Mouse (Mus musculus): ENCODE measurements at regions not wholly inside any gene's neighbourhood (a gene's known extent, or its start where the extent isn't known, plus 50 kb on each side); places are given as distances from the start of the nearest gene placed in this dataset.

- H3K9me3 ChIP-seq (replicated peaks; ENCODE audit: control insufficient read depth, low read length), result no peaks in the 10 kb centered on the region
- no peaks in the 10 kb centered on the region for H3K36me3 ChIP-seq (ENCODE audit: control insufficient read depth, insufficient read depth, low read length)
- ATAC-seq (ENCODE audit: insufficient read depth, low FRiP score), result no peak
- WGBS, result 73% methylated on average over 1 of the region's 1 CpGs
- H3K4me2 ChIP-seq (ENCODE audit: low read depth, low read length), result no peak overlapping the region
- no peak overlapping the region for H3K27ac ChIP-seq (ENCODE audit: low read length)
- H3K4me1 ChIP-seq (ENCODE audit: control insufficient read depth, insufficient read depth, low read length), result no peaks in the 10 kb centered on the region
- no peak overlapping the region for H3K4me3 ChIP-seq (replicated peaks; ENCODE audit: low read length)
- no peak overlapping the region for H3K9ac ChIP-seq (ENCODE audit: low read length)
- no peaks in the 10 kb centered on the region for H3K27me3 ChIP-seq (ENCODE audit: control insufficient read depth, insufficient read depth, low read length)
These were observed 87.0 kb upstream of the Foxa2 start for GRCm38 (mm10) chr2:148133811-148134210.

GRCm38 (mm10) chr2:148141936-148142335 is 95.2 kb upstream of the Foxa2 start:
- H3K36me3 ChIP-seq (ENCODE audit: control insufficient read depth, insufficient read depth, low read length), result no peaks in the 10 kb centered on the region
- no peak overlapping the region for H3K4me2 ChIP-seq (ENCODE audit: low read depth, low read length)
- ATAC-seq (ENCODE audit: insufficient read depth, low FRiP score), result peak; percentile 40
- H3K4me1 ChIP-seq (ENCODE audit: control insufficient read depth, insufficient read depth, low read length), result no peaks in the 10 kb centered on the region
- no peaks in the 10 kb centered on the region for H3K9me3 ChIP-seq (replicated peaks; ENCODE audit: control insufficient read depth, low read length)
- H3K27me3 ChIP-seq (ENCODE audit: control insufficient read depth, insufficient read depth, low read length), result no peaks in the 10 kb centered on the region
- 55% methylated on average over 4 of the region's 4 CpGs for WGBS
- no peak overlapping the region for H3K9ac ChIP-seq (ENCODE audit: low read length)
- H3K4me3 ChIP-seq (replicated peaks; ENCODE audit: low read length), result no peak overlapping the region
- H3K27ac ChIP-seq (ENCODE audit: low read length), result no peak overlapping the region

- 56% methylated on average over 1 of the region's 1 CpGs for WGBS
- no peak overlapping the region for H3K4me2 ChIP-seq (ENCODE audit: low read depth, low read length)
- H3K36me3 ChIP-seq (ENCODE audit: control insufficient read depth, insufficient read depth, low read length), result no peaks in the 10 kb centered on the region
- H3K4me1 ChIP-seq (ENCODE audit: control insufficient read depth, insufficient read depth, low read length), result no peaks in the 10 kb centered on the region
- no peak overlapping the region for H3K4me3 ChIP-seq (replicated peaks; ENCODE audit: low read length)
- no peak overlapping the region for H3K27ac ChIP-seq (ENCODE audit: low read length)
- no peaks in the 10 kb centered on the region for H3K27me3 ChIP-seq (ENCODE audit: control insufficient read depth, insufficient read depth, low read length)
- H3K9ac ChIP-seq (ENCODE audit: low read length), result no peak overlapping the region
- no peaks in the 10 kb centered on the region for H3K9me3 ChIP-seq (replicated peaks; ENCODE audit: control insufficient read depth, low read length)
- ATAC-seq (ENCODE audit: insufficient read depth, low FRiP score), result no peak
These were observed 98.0 kb upstream of the Foxa2 start for GRCm38 (mm10) chr2:148144816-148145215.

- no peak for ATAC-seq (ENCODE audit: insufficient read depth, low FRiP score)
- H3K9ac ChIP-seq (ENCODE audit: low read length), result no peak overlapping the region
- no peaks in the 10 kb centered on the region for H3K36me3 ChIP-seq (ENCODE audit: control insufficient read depth, insufficient read depth, low read length)
- no peaks in the 10 kb centered on the region for H3K9me3 ChIP-seq (replicated peaks; ENCODE audit: control insufficient read depth, low read length)
- H3K4me3 ChIP-seq (replicated peaks; ENCODE audit: low read length), result no peak overlapping the region
- H3K27ac ChIP-seq (ENCODE audit: low read length), result no peak overlapping the region
- H3K4me1 ChIP-seq (ENCODE audit: control insufficient read depth, insufficient read depth, low read length), result no peaks in the 10 kb centered on the region
- no peaks in the 10 kb centered on the region for H3K27me3 ChIP-seq (ENCODE audit: control insufficient read depth, insufficient read depth, low read length)
- no peak overlapping the region for H3K4me2 ChIP-seq (ENCODE audit: low read depth, low read length)
These were observed 101.5 kb upstream of the Foxa2 start for GRCm38 (mm10) chr2:148148272-148148671.

GRCm38 (mm10) chr2:148149426-148149825 is 102.7 kb upstream of the Foxa2 start:
- Histone ChIP-seq H3K36me3 (ENCODE audit: control insufficient read depth, insufficient read depth, low read length) (no peaks in the 10 kb centered on the region), H3K9me3 (replicated peaks; ENCODE audit: control insufficient read depth, low read length) (no peaks in the 10 kb centered on the region), H3K4me2 (ENCODE audit: low read depth, low read length) (no peak overlapping the region), H3K27me3 (ENCODE audit: control insufficient read depth, insufficient read depth, low read length) (no peaks in the 10 kb centered on the region), H3K4me3 (replicated peaks; ENCODE audit: low read length) (no peak overlapping the region), H3K27ac (ENCODE audit: low read length) (no peak overlapping the region), H3K4me1 (ENCODE audit: control insufficient read depth, insufficient read depth, low read length) (no peaks in the 10 kb centered on the region), H3K9ac (ENCODE audit: low read length) (no peak overlapping the region)
- 82% methylated on average over 1 of the region's 1 CpGs for WGBS
- no peak for ATAC-seq (ENCODE audit: insufficient read depth, low FRiP score)

- ATAC-seq (ENCODE audit: insufficient read depth, low FRiP score), result no peak
- H3K9me3 ChIP-seq (replicated peaks; ENCODE audit: control insufficient read depth, low read length), result no peaks in the 10 kb centered on the region
- no peaks in the 10 kb centered on the region for H3K36me3 ChIP-seq (ENCODE audit: control insufficient read depth, insufficient read depth, low read length)
- no peak overlapping the region for H3K4me2 ChIP-seq (ENCODE audit: low read depth, low read length)
- whole genome bisulfite sequencing, result 83% methylated on average over 6 of the region's 6 CpGs
- H3K9ac ChIP-seq (ENCODE audit: low read length), result no peak overlapping the region
- H3K27me3 ChIP-seq (ENCODE audit: control insufficient read depth, insufficient read depth, low read length), result no peaks in the 10 kb centered on the region
- H3K4me1 ChIP-seq (ENCODE audit: control insufficient read depth, insufficient read depth, low read length), result no peaks in the 10 kb centered on the region
- no peak overlapping the region for H3K27ac ChIP-seq (ENCODE audit: low read length)
- H3K4me3 ChIP-seq (replicated peaks; ENCODE audit: low read length), result no peak overlapping the region
These were observed 106.9 kb upstream of the Foxa2 start for GRCm38 (mm10) chr2:148153513-148154271.

- WGBS, result 78% methylated on average over 2 of the region's 2 CpGs
- H3K27me3 ChIP-seq (ENCODE audit: control insufficient read depth, insufficient read depth, low read length), result no peaks in the 10 kb centered on the region
- ATAC-seq (ENCODE audit: insufficient read depth, low FRiP score), result no peak
These were observed 109.4 kb upstream of the Foxa2 start for GRCm38 (mm10) chr2:148156122-148156521.

GRCm38 (mm10) chr2:148159028-148159600 is 112.3 kb upstream of the Foxa2 start:
- ATAC-seq (ENCODE audit: insufficient read depth, low FRiP score), result no peak
- H3K36me3 ChIP-seq (ENCODE audit: control insufficient read depth, insufficient read depth, low read length), result no peaks in the 10 kb centered on the region
- no peak overlapping the region for H3K4me2 ChIP-seq (ENCODE audit: low read depth, low read length)
- H3K9me3 ChIP-seq (replicated peaks; ENCODE audit: control insufficient read depth, low read length), result no peaks in the 10 kb centered on the region
- H3K27me3 ChIP-seq (ENCODE audit: control insufficient read depth, insufficient read depth, low read length), result no peaks in the 10 kb centered on the region
- H3K4me3 ChIP-seq (replicated peaks; ENCODE audit: low read length), result no peak overlapping the region
- 49% methylated on average over 8 of the region's 8 CpGs for WGBS
- H3K9ac ChIP-seq (ENCODE audit: low read length), result no peak overlapping the region
- H3K4me1 ChIP-seq (ENCODE audit: control insufficient read depth, insufficient read depth, low read length), result no peaks in the 10 kb centered on the region
- H3K27ac ChIP-seq (ENCODE audit: low read length), result no peak overlapping the region

More at GRCm38 (mm10) chr2:148156122-148156521, 109.4 kb upstream of the Foxa2 start:
- Histone ChIP-seq H3K27ac (ENCODE audit: low read length) (no peak overlapping the region), H3K4me3 (replicated peaks; ENCODE audit: low read length) (no peak overlapping the region), H3K9me3 (replicated peaks; ENCODE audit: control insufficient read depth, low read length) (no peaks in the 10 kb centered on the region), H3K36me3 (ENCODE audit: control insufficient read depth, insufficient read depth, low read length) (no peaks in the 10 kb centered on the region), H3K4me1 (ENCODE audit: control insufficient read depth, insufficient read depth, low read length) (no peaks in the 10 kb centered on the region), H3K9ac (ENCODE audit: low read length) (no peak overlapping the region), H3K4me2 (ENCODE audit: low read depth, low read length) (no peak overlapping the region)

GRCm38 (mm10) chr2:148160997-148161396 is 114.2 kb upstream of the Foxa2 start:
- no peaks in the 10 kb centered on the region for H3K9me3 ChIP-seq (replicated peaks; ENCODE audit: control insufficient read depth, low read length)
- H3K9ac ChIP-seq (ENCODE audit: low read length), result no peak overlapping the region
- WGBS, result 96% methylated on average over 12 of the region's 12 CpGs
- H3K4me3 ChIP-seq (replicated peaks; ENCODE audit: low read length), result no peak overlapping the region
- H3K36me3 ChIP-seq (ENCODE audit: control insufficient read depth, insufficient read depth, low read length), result no peaks in the 10 kb centered on the region
- no peaks in the 10 kb centered on the region for H3K4me1 ChIP-seq (ENCODE audit: control insufficient read depth, insufficient read depth, low read length)
- no peak overlapping the region for H3K27ac ChIP-seq (ENCODE audit: low read length)
- no peaks in the 10 kb centered on the region for H3K27me3 ChIP-seq (ENCODE audit: control insufficient read depth, insufficient read depth, low read length)
- H3K4me2 ChIP-seq (ENCODE audit: low read depth, low read length), result no peak overlapping the region
- ATAC-seq (ENCODE audit: insufficient read depth, low FRiP score), result no peak
